Mouse (Mus musculus): Measurements from ENCODE around the gene Rusc2. TPM values are rescaled to one million over a fixed set of nuclear protein-coding genes. Genes with fewer than 3 reads are reported as not detected.

Rusc2 gene
- polyA plus RNA-seq, 1 experiment from 2014 or later, result 1.4 TPM

DNA sequence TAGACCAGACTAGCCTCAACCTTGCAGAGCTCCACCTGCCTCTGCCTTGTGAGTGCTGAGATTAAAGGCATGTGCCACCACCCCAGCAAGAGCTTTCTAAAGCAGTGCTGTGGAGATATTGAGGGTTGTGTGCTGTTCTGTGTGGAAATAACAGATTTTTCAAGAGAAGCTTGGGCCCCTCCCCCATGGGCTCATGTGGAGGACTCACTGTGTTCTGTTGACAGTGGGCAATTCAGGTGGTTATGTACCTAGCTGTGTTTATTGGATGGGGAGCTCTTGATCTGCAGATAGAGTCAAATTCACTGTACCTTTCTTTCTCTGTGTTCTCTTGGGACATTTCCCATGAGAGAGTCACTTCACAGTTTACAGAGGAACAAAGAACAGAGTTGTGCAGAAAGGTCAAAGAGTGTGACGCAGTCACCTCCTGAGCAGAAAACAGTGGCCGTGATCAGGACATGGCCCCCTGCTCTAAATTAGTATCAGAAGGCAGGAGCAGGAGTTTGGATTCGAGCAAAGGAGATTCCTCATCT is 9.8 kb downstream of the Rusc2 start:
- no peak overlapping the region for H3K4me3 ChIP-seq (ENCODE audit: low read depth, low read length)
- WGBS, result 72% methylated on average over 3 of the region's 3 CpGs
- no peaks in the 10 kb centered on the region for H3K9me3 ChIP-seq (ENCODE audit: control insufficient read depth, low read length)
- peaks cover 3% of the 10 kb centered on the region; the same call in 1 of the 2 replicates for H3K4me1 ChIP-seq (replicated peaks; ENCODE audit: control insufficient read depth, insufficient read depth, low read length)
- no peak overlapping the region for H3K27ac ChIP-seq (ENCODE audit: low read depth, low read length)
- ATAC-seq (replicated peaks; ENCODE audit: low FRiP score) (no peak), DNase-seq (ENCODE audit: low spot score) (no peak)
- H3K36me3 ChIP-seq (ENCODE audit: control insufficient read depth, insufficient read depth, low read length), result no peaks in the 10 kb centered on the region
- H3K9ac ChIP-seq (ENCODE audit: low read depth, low read length), result no peak overlapping the region
- no peak overlapping the region for H3K4me2 ChIP-seq
- no peaks in the 10 kb centered on the region for H3K27me3 ChIP-seq (replicated peaks; ENCODE audit: control insufficient read depth, insufficient read depth, low read length)

- Histone ChIP-seq H3K27me3 (replicated peaks; ENCODE audit: control insufficient read depth, insufficient read depth, low read length) (peaks cover 5% of the 10 kb centered on the region; the same call in 1 of the 2 replicates), H3K4me2 (no peak overlapping the region), H3K36me3 (ENCODE audit: control insufficient read depth, insufficient read depth, low read length) (no peaks in the 10 kb centered on the region), H3K4me3 (ENCODE audit: low read depth, low read length) (no peak overlapping the region), H3K27ac (ENCODE audit: low read depth, low read length) (peak overlapping the region; percentile 19; the same call in 1 of the 2 replicates), H3K9me3 (ENCODE audit: control insufficient read depth, low read length) (no peaks in the 10 kb centered on the region), H3K4me1 (replicated peaks; ENCODE audit: control insufficient read depth, insufficient read depth, low read length) (peaks cover 8% of the 10 kb centered on the region; the same call in 1 of the 2 replicates), H3K9ac (ENCODE audit: low read depth, low read length) (no peak overlapping the region)
- 46% methylated on average over 15 of the region's 15 CpGs for WGBS
- DNase-seq (ENCODE audit: low spot score) (no peak), ATAC-seq (replicated peaks; ENCODE audit: low FRiP score) (no peak)
These were observed 12.6 kb downstream of the Rusc2 start for GRCm38 (mm10) chr4:43394345-43394891.

- peaks cover 5% of the 10 kb centered on the region; the same call in 1 of the 2 replicates for H3K27me3 ChIP-seq (replicated peaks; ENCODE audit: control insufficient read depth, insufficient read depth, low read length)
- no peaks in the 10 kb centered on the region for H3K36me3 ChIP-seq (ENCODE audit: control insufficient read depth, insufficient read depth, low read length)
- H3K4me1 ChIP-seq (replicated peaks; ENCODE audit: control insufficient read depth, insufficient read depth, low read length), result peaks cover 10% of the 10 kb centered on the region
- ATAC-seq (replicated peaks; ENCODE audit: low FRiP score), result no peak
- H3K9ac ChIP-seq (ENCODE audit: low read depth, low read length), result no peak overlapping the region
- no peak overlapping the region for H3K4me3 ChIP-seq (ENCODE audit: low read depth, low read length)
- H3K27ac ChIP-seq (ENCODE audit: low read depth, low read length), result peak overlapping the region; percentile 19; the same call in 1 of the 2 replicates
- no peaks in the 10 kb centered on the region for H3K9me3 ChIP-seq (ENCODE audit: control insufficient read depth, low read length)
- H3K4me2 ChIP-seq, result no peak overlapping the region
- 74% methylated on average over 5 of the region's 5 CpGs for WGBS
- no peak for DNase-seq (ENCODE audit: low spot score)
These were observed 13.4 kb downstream of the Rusc2 start for GRCm38 (mm10) chr4:43395147-43395546.

GRCm38 (mm10) chr4:43395836-43396235 is 14.1 kb downstream of the Rusc2 start:
- peaks cover 5% of the 10 kb centered on the region; the same call in 1 of the 2 replicates for H3K27me3 ChIP-seq (replicated peaks; ENCODE audit: control insufficient read depth, insufficient read depth, low read length)
- H3K4me2 ChIP-seq, result no peak overlapping the region
- DNase-seq (ENCODE audit: low spot score) (no peak), ATAC-seq (replicated peaks; ENCODE audit: low FRiP score) (no peak)
- H3K4me1 ChIP-seq (replicated peaks; ENCODE audit: control insufficient read depth, insufficient read depth, low read length), result peaks cover 10% of the 10 kb centered on the region
- no peak overlapping the region for H3K4me3 ChIP-seq (ENCODE audit: low read depth, low read length)
- no peak overlapping the region for H3K27ac ChIP-seq (ENCODE audit: low read depth, low read length)
- no peak overlapping the region for H3K9ac ChIP-seq (ENCODE audit: low read depth, low read length)
- no peaks in the 10 kb centered on the region for H3K36me3 ChIP-seq (ENCODE audit: control insufficient read depth, insufficient read depth, low read length)
- WGBS, result 65% methylated on average over 9 of the region's 9 CpGs
- H3K9me3 ChIP-seq (ENCODE audit: control insufficient read depth, low read length), result no peaks in the 10 kb centered on the region

DNA sequence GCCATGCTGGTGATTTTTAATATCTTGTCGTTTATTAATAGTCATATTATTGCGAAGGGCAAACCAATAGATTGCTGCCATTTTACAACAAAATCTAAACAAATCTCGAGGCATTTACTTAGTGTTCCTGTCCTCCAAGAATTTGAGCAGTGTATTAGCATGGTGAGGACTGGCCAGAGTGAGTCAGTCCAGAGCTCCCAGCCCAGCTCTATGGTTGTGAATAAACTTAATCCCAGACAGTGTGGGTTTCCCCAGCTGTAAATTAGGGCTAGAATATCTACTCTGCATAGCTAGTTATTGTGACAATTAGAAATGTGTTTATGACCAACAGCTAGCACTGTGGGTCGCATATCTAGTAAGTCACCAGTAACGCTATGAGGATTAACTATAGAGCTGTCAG is 14.6 kb downstream of the Rusc2 start:
- peaks cover 10% of the 10 kb centered on the region for H3K4me1 ChIP-seq (replicated peaks; ENCODE audit: control insufficient read depth, insufficient read depth, low read length)
- peaks cover 5% of the 10 kb centered on the region; the same call in 1 of the 2 replicates for H3K27me3 ChIP-seq (replicated peaks; ENCODE audit: control insufficient read depth, insufficient read depth, low read length)
- no peak overlapping the region for H3K27ac ChIP-seq (ENCODE audit: low read depth, low read length)
- DNase-seq (ENCODE audit: low spot score) (no peak), ATAC-seq (replicated peaks; ENCODE audit: low FRiP score) (no peak)
- 79% methylated on average over 5 of the region's 5 CpGs for WGBS
- no peaks in the 10 kb centered on the region for H3K36me3 ChIP-seq (ENCODE audit: control insufficient read depth, insufficient read depth, low read length)
- no peak overlapping the region for H3K4me3 ChIP-seq (ENCODE audit: low read depth, low read length)
- H3K9ac ChIP-seq (ENCODE audit: low read depth, low read length), result no peak overlapping the region
- no peak overlapping the region for H3K4me2 ChIP-seq
- no peaks in the 10 kb centered on the region for H3K9me3 ChIP-seq (ENCODE audit: control insufficient read depth, low read length)

DNA sequence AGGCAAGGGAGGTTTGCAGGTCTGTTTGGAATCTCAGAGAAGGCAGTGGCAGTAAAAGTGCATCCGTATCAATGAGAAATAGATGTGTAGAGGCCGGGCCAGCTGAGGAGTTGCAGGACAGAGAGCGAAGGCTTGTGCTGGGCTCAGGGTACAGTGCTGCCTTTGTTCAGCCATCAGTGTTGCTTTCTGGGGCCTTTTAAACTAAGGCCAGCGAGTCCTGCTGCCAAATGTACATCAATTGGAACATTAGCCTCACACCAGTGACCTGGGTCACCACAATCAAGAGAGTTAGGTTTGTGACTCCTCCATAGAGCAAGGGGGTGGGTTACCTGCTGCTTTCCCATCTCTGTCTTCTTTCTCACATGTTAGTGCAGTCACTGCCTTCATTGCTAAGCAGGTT is 16.2 kb downstream of the Rusc2 start:
- H3K27ac ChIP-seq (ENCODE audit: low read depth, low read length), result no peak overlapping the region
- H3K36me3 ChIP-seq (ENCODE audit: control insufficient read depth, insufficient read depth, low read length), result no peaks in the 10 kb centered on the region
- H3K4me2 ChIP-seq, result no peak overlapping the region
- no peaks in the 10 kb centered on the region for H3K9me3 ChIP-seq (ENCODE audit: control insufficient read depth, low read length)
- no peak overlapping the region for H3K9ac ChIP-seq (ENCODE audit: low read depth, low read length)
- no peak overlapping the region for H3K4me3 ChIP-seq (ENCODE audit: low read depth, low read length)
- peaks cover 10% of the 10 kb centered on the region for H3K4me1 ChIP-seq (replicated peaks; ENCODE audit: control insufficient read depth, insufficient read depth, low read length)
- WGBS, result 73% methylated on average over 4 of the region's 4 CpGs
- DNase-seq (ENCODE audit: low spot score) (no peak), ATAC-seq (replicated peaks; ENCODE audit: low FRiP score) (no peak)
- peaks cover 5% of the 10 kb centered on the region; the same call in 1 of the 2 replicates for H3K27me3 ChIP-seq (replicated peaks; ENCODE audit: control insufficient read depth, insufficient read depth, low read length)

- Histone ChIP-seq H3K4me3 (ENCODE audit: low read depth, low read length) (no peak overlapping the region), H3K36me3 (ENCODE audit: control insufficient read depth, insufficient read depth, low read length) (no peaks in the 10 kb centered on the region), H3K9me3 (ENCODE audit: control insufficient read depth, low read length) (no peaks in the 10 kb centered on the region), H3K27me3 (replicated peaks; ENCODE audit: control insufficient read depth, insufficient read depth, low read length) (peaks cover 5% of the 10 kb centered on the region; the same call in 1 of the 2 replicates), H3K4me1 (replicated peaks; ENCODE audit: control insufficient read depth, insufficient read depth, low read length) (peaks cover 10% of the 10 kb centered on the region), H3K27ac (ENCODE audit: low read depth, low read length) (no peak overlapping the region), H3K9ac (ENCODE audit: low read depth, low read length) (no peak overlapping the region), H3K4me2 (no peak overlapping the region; the same call in 1 of the 2 replicates)
- no peak for DNase-seq (ENCODE audit: low spot score)
- ATAC-seq (replicated peaks; ENCODE audit: low FRiP score), result no peak
- WGBS, result 45% methylated on average over 17 of the region's 17 CpGs
These were observed 17.1 kb downstream of the Rusc2 start for GRCm38 (mm10) chr4:43398829-43399331.

GRCm38 (mm10) chr4:43399391-43400131 is 17.8 kb downstream of the Rusc2 start:
- Histone ChIP-seq H3K4me1 (replicated peaks; ENCODE audit: control insufficient read depth, insufficient read depth, low read length) (peaks cover 8% of the 10 kb centered on the region; the same call in 1 of the 2 replicates), H3K4me3 (ENCODE audit: low read depth, low read length) (no peak overlapping the region), H3K36me3 (ENCODE audit: control insufficient read depth, insufficient read depth, low read length) (no peaks in the 10 kb centered on the region), H3K27ac (ENCODE audit: low read depth, low read length) (no peak overlapping the region), H3K27me3 (replicated peaks; ENCODE audit: control insufficient read depth, insufficient read depth, low read length) (peaks cover 5% of the 10 kb centered on the region; the same call in 1 of the 2 replicates), H3K9ac (ENCODE audit: low read depth, low read length) (no peak overlapping the region), H3K9me3 (ENCODE audit: control insufficient read depth, low read length) (no peaks in the 10 kb centered on the region), H3K4me2 (no peak overlapping the region; the same call in 1 of the 2 replicates)
- 73% methylated on average over 31 of the region's 31 CpGs for WGBS
- ATAC-seq (replicated peaks; ENCODE audit: low FRiP score) (no peak), DNase-seq (ENCODE audit: low spot score) (no peak)
